Mouse (Mus musculus) intestine, embryonic 16.5 days (tissue): Measurements from ENCODE around the gene Zmynd11. TPM values are rescaled to one million over a fixed set of nuclear protein-coding genes. Genes with fewer than 3 reads are reported as not detected.
A peak's percentile ranks its signal among the peaks of the same experiment; 100 is the strongest.

ENCODE experiments used
- ATAC-seq: fragments of 200-750 bp; cut with Nextera tagmentation; 2 replicates; pipeline ENCODE4 v1.8.0; 2017; ENCODE audit warnings: moderate TSS enrichment, moderate library complexity
- H3K27ac ChIP-seq: fragments of 300-500 bp; sonication (generic); 2 replicates; pipeline ENCODE4 v1.5.1; 2014; ENCODE audit warnings: mild to moderate bottlenecking, low read length
- H3K27me3 ChIP-seq: fragments of 300-500 bp; sonication (generic); replicated peaks from 2 replicates; pipeline ENCODE4 v1.6.1; 2014; ENCODE audit warnings: low read length, control low read depth, mixed read lengths; ENCODE audit not compliant: control insufficient read depth, insufficient read depth
- H3K36me3 ChIP-seq: fragments of 300-500 bp; sonication (generic); 2 replicates; pipeline ENCODE4 v1.6.1; 2014; ENCODE audit warnings: low read length, control low read depth; ENCODE audit not compliant: control insufficient read depth, insufficient read depth
- H3K4me1 ChIP-seq: fragments of 300-500 bp; sonication (generic); 2 replicates; pipeline ENCODE4 v1.6.1; 2014; ENCODE audit warnings: low read length, control low read depth, mixed read lengths; ENCODE audit not compliant: control insufficient read depth, insufficient read depth
- H3K4me2 ChIP-seq: fragments of 300-500 bp; sonication (generic); 2 replicates; pipeline ENCODE4 v1.6.1; 2014; ENCODE audit warnings: low read depth, low read length, control low read depth
- H3K4me3 ChIP-seq: fragments of 300-500 bp; sonication (generic); 2 replicates; pipeline ENCODE4 v1.5.1; 2014; ENCODE audit warnings: mild to moderate bottlenecking, low read length
- H3K9ac ChIP-seq: fragments of 300-500 bp; sonication (generic); 2 replicates; pipeline ENCODE4 v1.6.1; 2014; ENCODE audit warnings: low read depth, low read length
- H3K9me3 ChIP-seq: fragments of 300-500 bp; sonication (generic); 2 replicates; pipeline ENCODE4 v1.6.1; 2016; ENCODE audit warnings: low read length, control low read depth; ENCODE audit not compliant: control insufficient read depth
- WGBS: fragments of 180-500 bp; shearing (Covaris S2); extraction: QIAGEN DNeasy Blood & Tissue Kit; methylation state at CpG from one replicate; pipeline ENCODE4 v1.1.7; 2014; 5-methylcytosine and 5-hydroxymethylcytosine counted together
- polyA plus RNA-seq: library from polyadenylated mRNA; unstranded; fragments of >200 nt; fragmentation: Nextera tagmentation; extraction: Ambion mirVana; gene quantifications from 2 replicates; pipeline ENCODE4 v1.2.1, GENCODE M21; 2015

Zmynd11 gene
- 69.9 and 72.2 TPM in 2 replicates for polyA plus RNA-seq

GRCm38 (mm10) chr13:9764646-9765536, at the start of gene Zmynd11:
TSS of gene Zmynd11 (minus strand) at chr13:9765330.
- Histone ChIP-seq H3K4me1 (peaks cover 22% of the 10 kb centered on the region), H3K9me3 (no peaks in the 10 kb centered on the region), H3K9ac (peak within 1 kb of the TSS; percentile 99), H3K4me3 (peak within 1 kb of the TSS; percentile 97), H3K36me3 (no peaks in the 10 kb centered on the region), H3K27me3 (no peaks in the 10 kb centered on the region), H3K4me2 (peak within 1 kb of the TSS; percentile 61), H3K27ac (peak within 1 kb of the TSS; percentile 99)
- ATAC-seq, result peak; percentile 80
- under 1% methylated on average over 95 of the region's 98 CpGs for WGBS

DNA sequence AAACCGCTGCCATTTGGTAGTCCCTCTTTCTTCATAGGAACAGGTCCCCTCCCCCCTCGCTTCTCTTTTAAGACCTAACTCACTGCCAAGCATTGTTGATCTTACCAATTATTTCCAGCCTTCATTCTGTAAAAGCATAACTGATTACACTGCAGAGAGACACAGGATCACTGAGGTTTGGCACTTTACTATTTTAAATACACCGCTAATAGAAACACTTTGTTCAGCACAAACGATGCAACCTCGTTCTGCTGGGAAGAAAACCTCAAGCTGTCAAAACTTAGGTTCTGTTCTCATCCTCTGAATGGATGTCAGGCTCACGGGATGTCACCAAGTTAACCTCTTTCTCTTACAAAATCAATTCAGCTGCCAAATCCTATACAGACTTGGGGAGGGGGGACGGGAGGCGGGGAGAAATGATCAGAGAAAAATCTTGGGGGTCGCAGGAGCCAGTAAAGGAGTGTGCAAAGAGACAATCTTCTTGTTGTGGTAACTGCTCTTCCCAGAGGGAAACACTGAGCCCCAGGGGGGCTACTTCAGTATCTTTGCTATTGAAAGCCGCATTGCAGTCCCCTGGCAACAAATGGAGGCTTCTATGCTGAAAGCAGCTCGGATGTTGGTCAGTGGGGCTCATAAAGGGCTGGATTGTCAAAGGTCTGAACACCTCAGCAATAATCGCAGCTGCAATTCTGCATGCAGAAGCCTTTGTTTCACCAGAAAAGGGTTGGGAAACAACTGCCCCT, 30.9 kb upstream of the Zmynd11 start:
- peak overlapping the region; percentile 15; the same call in 1 of the 2 replicates for H3K9ac ChIP-seq

DNA sequence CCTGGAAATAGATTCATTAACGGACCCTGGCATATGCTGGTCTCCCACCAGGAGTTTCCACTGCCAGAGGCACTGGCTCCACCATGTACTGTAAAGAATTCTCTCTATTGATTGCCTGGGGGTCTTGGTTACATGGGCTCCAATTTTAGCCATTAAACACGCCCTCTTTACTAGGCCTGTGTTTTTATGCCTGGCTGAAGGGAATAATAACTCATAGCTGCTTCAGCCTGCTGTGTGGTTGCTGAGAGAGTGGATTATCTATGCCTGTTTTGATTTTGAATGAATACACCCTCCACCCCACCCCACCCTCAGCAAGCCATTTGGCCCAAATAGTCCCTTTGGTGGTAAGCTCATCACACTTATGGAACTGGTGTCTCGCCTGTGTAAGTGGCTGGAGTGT, 20.9 kb upstream of the Zmynd11 start:
- Histone ChIP-seq H3K27ac (no peak overlapping the region), H3K4me2 (no peak overlapping the region), H3K27me3 (no peaks in the 10 kb centered on the region), H3K4me3 (no peak overlapping the region), H3K9ac (no peak overlapping the region), H3K9me3 (no peaks in the 10 kb centered on the region), H3K36me3 (no peaks in the 10 kb centered on the region), H3K4me1 (no peaks in the 10 kb centered on the region)
- ATAC-seq, result no peak
- WGBS, result 73% methylated on average over 3 of the region's 3 CpGs

More for the DNA sequence above, 30.9 kb upstream of the Zmynd11 start:
- Histone ChIP-seq H3K9me3 (no peaks in the 10 kb centered on the region), H3K4me3 (peak overlapping the region; percentile 19), H3K4me2 (peak overlapping the region; percentile 42), H3K36me3 (no peaks in the 10 kb centered on the region), H3K4me1 (no peaks in the 10 kb centered on the region), H3K27me3 (no peaks in the 10 kb centered on the region), H3K27ac (no peak overlapping the region)
- 12% methylated on average over 12 of the region's 12 CpGs for WGBS
- ATAC-seq, result no peak

GRCm38 (mm10) chr13:9783717-9784116, 18.6 kb upstream of the Zmynd11 start:
- Histone ChIP-seq H3K4me3 (no peak overlapping the region), H3K27me3 (no peaks in the 10 kb centered on the region), H3K9me3 (no peaks in the 10 kb centered on the region), H3K4me1 (no peaks in the 10 kb centered on the region), H3K36me3 (no peaks in the 10 kb centered on the region), H3K27ac (no peak overlapping the region), H3K4me2 (no peak overlapping the region), H3K9ac (no peak overlapping the region)
- no peak for ATAC-seq
- WGBS, result 73% methylated on average over 3 of the region's 3 CpGs

GRCm38 (mm10) chr13:9775901-9776300, 10.8 kb upstream of the Zmynd11 start:
- Histone ChIP-seq H3K27me3 (no peaks in the 10 kb centered on the region), H3K36me3 (no peaks in the 10 kb centered on the region), H3K9ac (no peak overlapping the region), H3K9me3 (no peaks in the 10 kb centered on the region), H3K4me1 (no peaks in the 10 kb centered on the region), H3K27ac (no peak overlapping the region), H3K4me3 (no peak overlapping the region), H3K4me2 (no peak overlapping the region)
- no peak for ATAC-seq
- 48% methylated on average over 5 of the region's 5 CpGs for WGBS

DNA sequence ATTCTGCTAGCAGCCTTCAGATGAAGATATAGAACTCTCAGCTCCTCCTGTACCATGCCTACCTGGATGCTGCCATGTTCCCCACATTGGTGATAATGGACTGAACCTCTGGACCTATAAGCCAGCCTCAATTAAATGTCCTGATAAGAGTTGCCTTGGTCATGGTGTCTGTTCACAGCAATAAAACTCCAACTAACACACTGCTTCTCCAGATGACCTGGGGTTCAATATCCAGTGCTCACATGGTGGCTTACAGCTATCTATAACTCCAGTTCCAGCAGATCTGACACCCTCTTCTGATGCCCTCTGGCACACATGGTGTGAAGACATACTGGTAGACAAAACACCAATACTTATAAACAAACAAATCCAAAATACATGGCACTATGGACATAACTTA, 8.9 kb upstream of the Zmynd11 start:
- Histone ChIP-seq H3K27ac (no peak overlapping the region), H3K4me1 (no peaks in the 10 kb centered on the region), H3K36me3 (no peaks in the 10 kb centered on the region), H3K9me3 (no peaks in the 10 kb centered on the region), H3K4me3 (no peak overlapping the region), H3K4me2 (no peak overlapping the region), H3K27me3 (no peaks in the 10 kb centered on the region), H3K9ac (no peak overlapping the region)
- peak; percentile 55; the same call in 1 of the 2 replicates for ATAC-seq

DNA sequence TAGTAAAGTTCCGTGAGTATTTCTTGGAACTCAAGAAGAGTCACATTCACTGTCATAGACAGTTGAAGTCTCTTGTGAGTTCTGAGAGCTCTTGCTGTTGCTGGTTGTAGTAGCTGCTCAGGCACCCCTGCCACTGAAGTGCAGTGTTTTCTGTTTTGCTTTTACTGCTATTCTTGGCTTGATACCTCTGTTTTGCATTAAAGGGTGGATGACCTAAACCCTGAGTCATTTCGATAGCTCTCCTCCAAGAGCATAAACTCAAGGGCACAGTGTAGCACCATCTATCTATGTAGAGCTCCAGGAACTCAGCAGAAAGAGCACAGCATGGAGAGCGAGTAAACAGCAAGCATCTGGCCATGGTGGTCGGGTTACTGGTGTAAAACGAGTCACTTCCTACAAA, 2.1 kb upstream of the Zmynd11 start:
- ATAC-seq, result no peak
- Histone ChIP-seq H3K4me3 (no peak overlapping the region), H3K4me1 (peaks cover 12% of the 10 kb centered on the region), H3K36me3 (no peaks in the 10 kb centered on the region), H3K27ac (no peak overlapping the region), H3K27me3 (no peaks in the 10 kb centered on the region), H3K4me2 (no peak overlapping the region), H3K9ac (no peak overlapping the region), H3K9me3 (no peaks in the 10 kb centered on the region)
- WGBS, result 57% methylated on average over 5 of the region's 5 CpGs

DNA sequence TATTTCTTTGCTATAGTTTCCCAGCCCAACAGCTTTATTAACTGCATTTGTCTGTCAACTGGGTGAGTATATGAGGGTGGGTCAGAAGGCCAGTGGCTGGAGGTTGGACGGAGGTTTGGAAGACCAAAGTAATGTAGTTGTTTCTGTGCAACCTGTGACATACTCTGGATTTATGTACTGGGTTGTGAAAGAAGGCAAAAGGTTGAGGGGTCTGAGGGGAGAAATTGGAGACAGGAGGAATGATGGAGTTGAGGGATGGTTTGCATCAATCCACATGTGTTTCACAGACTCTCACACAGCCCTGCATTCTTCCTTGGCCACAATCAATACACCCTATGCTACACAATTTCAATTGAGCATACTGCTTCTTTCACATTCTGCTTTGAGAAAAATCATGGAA, 1.4 kb upstream of the Zmynd11 start:
- H3K4me1 ChIP-seq, result peaks cover 15% of the 10 kb centered on the region
- H3K4me3 ChIP-seq, result no peak overlapping the region
- WGBS, result 84% methylated on average over 1 of the region's 1 CpGs
- no peak overlapping the region for H3K27ac ChIP-seq
- no peaks in the 10 kb centered on the region for H3K27me3 ChIP-seq
- no peaks in the 10 kb centered on the region for H3K9me3 ChIP-seq
- no peak overlapping the region for H3K4me2 ChIP-seq
- no peak for ATAC-seq
- H3K36me3 ChIP-seq, result no peaks in the 10 kb centered on the region
- H3K9ac ChIP-seq, result no peak overlapping the region

- no peaks in the 10 kb centered on the region for H3K9me3 ChIP-seq
- no peaks in the 10 kb centered on the region for H3K36me3 ChIP-seq
- ATAC-seq, result no peak
- H3K4me1 ChIP-seq, result peaks cover 18% of the 10 kb centered on the region
- H3K4me2 ChIP-seq, result peak overlapping the region; percentile 61
- peak overlapping the region; percentile 99 for H3K9ac ChIP-seq
- 6% methylated on average over 4 of the region's 4 CpGs for WGBS
- H3K27ac ChIP-seq, result no peak overlapping the region; the same call in 1 of the 2 replicates
- H3K27me3 ChIP-seq, result no peaks in the 10 kb centered on the region
- peak overlapping the region; percentile 97 for H3K4me3 ChIP-seq
Measured at GRCm38 (mm10) chr13:9765537-9765851, 364 bp upstream of the Zmynd11 start.
